Mouse (Mus musculus) layer of hippocampus, adult 8-10 months (tissue): ENCODE measurements around the gene Lztr1. TPM values are rescaled to one million over a fixed set of nuclear protein-coding genes. Genes with fewer than 3 reads are reported as not detected.
A peak's percentile ranks its signal among the peaks of the same experiment; 100 is the strongest.

ENCODE experiments used
- DNase-seq, 2 experiments: peaks; one replicate each; pipeline ENCODE4 v3.0.0; 2022; ENCODE audit warnings: low spot score in 2 of 2
- total RNA-seq, 4 experiments: library from RNA; stranded (reverse); gene quantifications; 2 replicates each; pipeline ENCODE4 v1.2.4; 2022

Lztr1 gene
- total RNA-seq, result 100 to 1,000 TPM; 194 to 222 (median 203) TPM

- peak; percentile 81 to 87 for DNase-seq
Measured at GRCm38 (mm10) chr16:17508546-17509239, at the start of gene Lztr1. Gene Lztr1 (plus strand): TSS chr16:17508688.

- DNase-seq, result no peak
Measured at GRCm38 (mm10) chr16:17460254-17460653, 48.2 kb upstream of the Lztr1 start.

- DNase-seq, result no peak
Measured at GRCm38 (mm10) chr16:17461596-17461995, 46.9 kb upstream of the Lztr1 start.

- no peak for DNase-seq
Measured at GRCm38 (mm10) chr16:17463184-17463583, 45.3 kb upstream of the Lztr1 start.

GRCm38 (mm10) chr16:17466875-17467663, 41.4 kb upstream of the Lztr1 start:
- no peak for DNase-seq

GRCm38 (mm10) chr16:17472498-17472897, 36.0 kb upstream of the Lztr1 start:
- no peak for DNase-seq

- DNase-seq, result no peak
Measured at GRCm38 (mm10) chr16:17474091-17474490, 34.4 kb upstream of the Lztr1 start.

GRCm38 (mm10) chr16:17474761-17475160, 33.7 kb upstream of the Lztr1 start:
- no peak for DNase-seq

GRCm38 (mm10) chr16:17475326-17475725, 33.2 kb upstream of the Lztr1 start:
- no peak for DNase-seq

- DNase-seq, result no peak
Measured at GRCm38 (mm10) chr16:17478331-17478943, 30.1 kb upstream of the Lztr1 start.

GRCm38 (mm10) chr16:17481465-17481864, 27.0 kb upstream of the Lztr1 start:
- DNase-seq, result no peak

- DNase-seq, result no peak
Measured at GRCm38 (mm10) chr16:17486505-17486904, 22.0 kb upstream of the Lztr1 start.

GRCm38 (mm10) chr16:17488478-17489468, 19.7 kb upstream of the Lztr1 start:
- no peak for DNase-seq

GRCm38 (mm10) chr16:17489469-17490111, 18.9 kb upstream of the Lztr1 start, which contains the start of gene Aifm3:
Gene Aifm3 (plus strand): TSS chr16:17489611.
- no peak for DNase-seq

- DNase-seq, result no peak
Measured at GRCm38 (mm10) chr16:17491154-17491553, 17.3 kb upstream of the Lztr1 start.

- no peak for DNase-seq
Measured at GRCm38 (mm10) chr16:17491896-17492561, 16.5 kb upstream of the Lztr1 start.

GRCm38 (mm10) chr16:17496499-17497305, 11.8 kb upstream of the Lztr1 start:
- DNase-seq, result peak; percentile 91 to 92

- no peak for DNase-seq
Measured at GRCm38 (mm10) chr16:17499249-17499883, 9.1 kb upstream of the Lztr1 start.

GRCm38 (mm10) chr16:17502681-17503080, 5.8 kb upstream of the Lztr1 start:
- no peak for DNase-seq
